Mouse (Mus musculus): ENCODE data around the gene Gigyf2.

- TF ChIP-seq POLR2A (IDR thresholded peaks at IDR 0.05; ENCODE audit: low read depth, low read length) (no peak), CTCF (IDR thresholded peaks at IDR 0.05; ENCODE audit: extremely low read depth, insufficient read depth, insufficient read length, insufficient replicate concordance) (no peak)
These were observed 44.4 kb upstream of the Gigyf2 start for GRCm38 (mm10) chr1:87282413-87282788.
